Mouse (Mus musculus): Measurements from ENCODE around the gene Nlrc5.

- TF ChIP-seq CTCF (IDR thresholded peaks at IDR 0.05; ENCODE audit: control insufficient read depth, insufficient read depth, insufficient read length) (no peak), CEBPB (IDR thresholded peaks at IDR 0.05; ENCODE audit: low read depth) (no peak), MYOG (IDR thresholded peaks at IDR 0.05; ENCODE audit: control insufficient read depth, extremely low read depth, insufficient read length) (no peak), MAX (IDR thresholded peaks at IDR 0.05) (no peak)
These were observed 19.8 kb downstream of the Nlrc5 start for GRCm38 (mm10) chr8:94453868-94454488.
